Mouse (Mus musculus) CH12.LX (cell line): Measurements from ENCODE around the gene Npcd. TPM values are rescaled to one million over a fixed set of nuclear protein-coding genes. Genes with fewer than 3 reads are reported as not detected.
A peak's percentile ranks its signal among the peaks of the same experiment; 100 is the strongest.

ENCODE experiments used
- DNase-seq: peaks from one replicate; pipeline ENCODE4 v3.0.0-alpha.2; 2013; ENCODE audit errors: extremely low read depth
- H3K27ac ChIP-seq: 2 replicates; pipeline ENCODE4 v1.5.1; 2012; ENCODE audit warnings: low read depth, mild to moderate bottlenecking, control low read depth, moderate library complexity; ENCODE audit not compliant: insufficient read depth
- H3K27me3 ChIP-seq: replicated peaks from 2 replicates; pipeline ENCODE3; 2012; ENCODE audit warnings: inconsistent platforms
- H3K36me3 ChIP-seq, 2 experiments: replicated peaks in 1 of 2; 2 replicates each; pipeline versions ENCODE3 to v1.6.1; 2012; ENCODE audit warnings: inconsistent platforms in 1 of 2, low read length in 1 of 2, mild to moderate bottlenecking in 1 of 2, mixed read lengths in 1 of 2, moderate library complexity in 1 of 2; ENCODE audit not compliant: control insufficient read depth in 1 of 2, insufficient read depth in 1 of 2
- H3K4me1 ChIP-seq, 2 experiments: 2 replicates each; pipeline ENCODE4 v1.6.1; 2012; ENCODE audit warnings: inconsistent platforms in 1 of 2, moderate library complexity in 1 of 2; ENCODE audit not compliant: insufficient read depth in 2 of 2, control insufficient read depth in 1 of 2
- H3K4me2 ChIP-seq: 2 replicates; pipeline ENCODE4 v1.6.1; 2012; ENCODE audit warnings: low read depth, mild to moderate bottlenecking, control low read depth; ENCODE audit not compliant: poor library complexity, insufficient read depth, severe bottlenecking
- H3K4me3 ChIP-seq, 3 experiments: fragments of 150-350 bp in 1 of 3; sonication (generic) in 1 of 3; replicated peaks in 1 of 3; 2 replicates each; pipeline versions ENCODE3 to v1.5.1; 2011 to 2012; ENCODE audit warnings: low read depth in 2 of 3, low read length in 2 of 3, mild to moderate bottlenecking in 2 of 3, moderate library complexity in 2 of 3, control low read depth in 1 of 3, improper control_type of control experiment in 1 of 3, inconsistent platforms in 1 of 3, mixed read lengths in 1 of 3; ENCODE audit not compliant: poor library complexity in 1 of 3
- H3K79me2 ChIP-seq: replicated peaks from 2 replicates; pipeline ENCODE4 v1.6.1; 2012; ENCODE audit warnings: mild to moderate bottlenecking, moderate library complexity; ENCODE audit not compliant: control insufficient read depth, poor library complexity, insufficient read depth, severe bottlenecking; ENCODE audit errors: extremely low read depth
- H3K9ac ChIP-seq: 2 replicates; pipeline ENCODE4 v1.6.1; 2012; ENCODE audit warnings: low read depth, mild to moderate bottlenecking, control low read depth, moderate library complexity; ENCODE audit not compliant: insufficient read depth
- H3K9me3 ChIP-seq: replicated peaks from 2 replicates; pipeline ENCODE3; 2012; ENCODE audit warnings: low read length, inconsistent platforms, mixed read lengths
- BHLHE40 ChIP-seq: IDR thresholded peaks from 2 replicates; pipeline ENCODE4 v1.6.1; 2011; ENCODE audit warnings: mild to moderate bottlenecking, low read depth, low read length, improper control_type of control experiment
- CHD1 ChIP-seq: IDR thresholded peaks from 2 replicates; pipeline ENCODE4 v1.6.1; 2012; ENCODE audit warnings: low read depth, low read length, improper control_type of control experiment, inconsistent platforms
- CHD2 ChIP-seq: IDR thresholded peaks from 2 replicates; pipeline ENCODE4 v1.6.1; 2011; ENCODE audit warnings: low read length, improper control_type of control experiment
- CTCF ChIP-seq, 2 experiments: IDR thresholded peaks in 1 of 2; conservative IDR thresholded peaks in 1 of 2; 2 replicates each; pipeline ENCODE4 v1.5.1; 2011 to 2012; ENCODE audit warnings: low read depth in 2 of 2, low read length in 2 of 2, improper control_type of control experiment in 1 of 2, inconsistent platforms in 1 of 2, mild to moderate bottlenecking in 1 of 2, moderate library complexity in 1 of 2
- E2F4 ChIP-seq: IDR thresholded peaks from 2 replicates; pipeline ENCODE4 v1.6.1; 2011; ENCODE audit warnings: low read depth, low read length, improper control_type of control experiment; ENCODE audit not compliant: insufficient replicate concordance
- ELF1 ChIP-seq: IDR thresholded peaks from 2 replicates; pipeline ENCODE4 v1.6.1; 2014; ENCODE audit warnings: low read depth, mild to moderate bottlenecking, inconsistent platforms, low read length, improper control_type of control experiment
- EP300 ChIP-seq: IDR thresholded peaks from 2 replicates; pipeline ENCODE4 v1.6.1; 2011; ENCODE audit warnings: low read length, improper control_type of control experiment
- ETS1 ChIP-seq: conservative IDR thresholded peaks from 2 replicates; pipeline ENCODE4 v1.6.1; 2012; ENCODE audit warnings: low read depth, mild to moderate bottlenecking, inconsistent platforms, low read length, improper control_type of control experiment, moderate library complexity
- GABPA ChIP-seq: IDR thresholded peaks from 2 replicates; pipeline ENCODE4 v1.6.1; 2012; ENCODE audit warnings: low read depth, low read length, improper control_type of control experiment, inconsistent platforms; ENCODE audit not compliant: insufficient replicate concordance
- HCFC1 ChIP-seq: IDR thresholded peaks from 2 replicates; pipeline ENCODE4 v1.6.1; 2012; ENCODE audit warnings: low read depth, mild to moderate bottlenecking, inconsistent platforms, low read length, improper control_type of control experiment
- IRF4 ChIP-seq: IDR thresholded peaks from 2 replicates; pipeline ENCODE4 v1.6.1; 2014; ENCODE audit warnings: low read depth, mild to moderate bottlenecking, inconsistent platforms, low read length, improper control_type of control experiment
- JUN ChIP-seq: IDR thresholded peaks from 2 replicates; pipeline ENCODE4 v1.6.1; 2011; ENCODE audit warnings: low read depth, mild to moderate bottlenecking, low read length, improper control_type of control experiment, moderate library complexity; ENCODE audit not compliant: insufficient read depth
- JUND ChIP-seq: conservative IDR thresholded peaks from 2 replicates; pipeline ENCODE4 v1.6.1; 2011; ENCODE audit warnings: low read depth, low read length, improper control_type of control experiment
- KAT2A ChIP-seq: IDR thresholded peaks from 2 replicates; pipeline ENCODE4 v1.6.1; 2012; ENCODE audit warnings: low read length, improper control_type of control experiment, inconsistent platforms; ENCODE audit not compliant: insufficient replicate concordance
- MAFK ChIP-seq: IDR thresholded peaks from 2 replicates; pipeline ENCODE4 v1.6.1; 2011; ENCODE audit warnings: low read length, improper control_type of control experiment; ENCODE audit not compliant: insufficient replicate concordance
- MAX ChIP-seq: IDR thresholded peaks from 2 replicates; pipeline ENCODE4 v1.6.1; 2011; ENCODE audit warnings: low read length, improper control_type of control experiment
- MAZ ChIP-seq: IDR thresholded peaks from 2 replicates; pipeline ENCODE4 v1.6.1; 2012; ENCODE audit warnings: low read depth, mild to moderate bottlenecking, inconsistent platforms, low read length, improper control_type of control experiment, moderate library complexity
- MEF2A ChIP-seq: IDR thresholded peaks from 2 replicates; pipeline ENCODE4 v1.6.1; 2014; ENCODE audit warnings: low read depth, mild to moderate bottlenecking, inconsistent platforms, low read length, improper control_type of control experiment, borderline replicate concordance
- MXI1 ChIP-seq: IDR thresholded peaks from 2 replicates; pipeline ENCODE4 v1.6.1; 2011; ENCODE audit warnings: mild to moderate bottlenecking, low read depth, low read length, improper control_type of control experiment
- MYC ChIP-seq: IDR thresholded peaks from 2 replicates; pipeline ENCODE4 v1.6.1; 2011; ENCODE audit warnings: low read depth, mild to moderate bottlenecking, improper control_type of control experiment, low read length
- NELFE ChIP-seq: IDR thresholded peaks from 2 replicates; pipeline ENCODE4 v1.6.1; 2011; ENCODE audit warnings: low read depth, low read length, improper control_type of control experiment
- NRF1 ChIP-seq: IDR thresholded peaks from 2 replicates; pipeline ENCODE4 v1.6.1; 2014; ENCODE audit warnings: low read depth, mild to moderate bottlenecking, inconsistent platforms, low read length, improper control_type of control experiment, moderate library complexity
- PAX5 ChIP-seq: IDR thresholded peaks from 2 replicates; pipeline ENCODE4 v1.6.1; 2012; ENCODE audit warnings: low read length, inconsistent platforms, mixed read lengths
- POLR2A ChIP-seq: IDR thresholded peaks from 2 replicates; pipeline ENCODE4 v1.6.1; 2011; ENCODE audit warnings: low read depth, mild to moderate bottlenecking, improper control_type of control experiment, low read length
- POLR2AphosphoS2 ChIP-seq: IDR thresholded peaks from 2 replicates; pipeline ENCODE4 v1.6.1; 2011; ENCODE audit warnings: low read depth, low read length, improper control_type of control experiment
- RAD21 ChIP-seq: IDR thresholded peaks from 2 replicates; pipeline ENCODE4 v1.6.1; 2011; ENCODE audit warnings: low read depth, mild to moderate bottlenecking, low read length, improper control_type of control experiment, moderate library complexity
- RCOR1 ChIP-seq: conservative IDR thresholded peaks from 2 replicates; pipeline ENCODE4 v1.6.1; 2012; ENCODE audit warnings: low read depth, mild to moderate bottlenecking, inconsistent platforms, low read length, improper control_type of control experiment
- SIN3A ChIP-seq: IDR thresholded peaks from 2 replicates; pipeline ENCODE4 v1.6.1; 2012; ENCODE audit warnings: low read length, improper control_type of control experiment, inconsistent platforms
- SMC3 ChIP-seq: IDR thresholded peaks from 2 replicates; pipeline ENCODE4 v1.6.1; 2011; ENCODE audit warnings: low read depth, low read length, improper control_type of control experiment
- TBP ChIP-seq: conservative IDR thresholded peaks from 2 replicates; pipeline ENCODE4 v1.6.1; 2011; ENCODE audit warnings: low read depth, low read length, improper control_type of control experiment
- TCF12 ChIP-seq: IDR thresholded peaks from 2 replicates; pipeline ENCODE4 v1.6.1; 2014; ENCODE audit warnings: low read depth, mild to moderate bottlenecking, inconsistent platforms, low read length, improper control_type of control experiment
- UBTF ChIP-seq: IDR thresholded peaks from 2 replicates; pipeline ENCODE4 v1.6.1; 2012; ENCODE audit warnings: low read depth, mild to moderate bottlenecking, inconsistent platforms, low read length, improper control_type of control experiment, moderate library complexity
- USF1 ChIP-seq: IDR thresholded peaks from 2 replicates; pipeline ENCODE4 v1.6.1; 2014; ENCODE audit warnings: low read depth, mild to moderate bottlenecking, inconsistent platforms, low read length, improper control_type of control experiment
- USF2 ChIP-seq: conservative IDR thresholded peaks from 2 replicates; pipeline ENCODE4 v1.6.1; 2011; ENCODE audit warnings: low read depth, low read length, improper control_type of control experiment
- ZC3H11A ChIP-seq: IDR thresholded peaks from 2 replicates; pipeline ENCODE4 v1.6.1; 2012; ENCODE audit warnings: low read depth, mild to moderate bottlenecking, inconsistent platforms, low read length, improper control_type of control experiment
- ZKSCAN1 ChIP-seq: IDR thresholded peaks from 2 replicates; pipeline ENCODE4 v1.6.1; 2012; ENCODE audit warnings: low read depth, inconsistent platforms, low read length, improper control_type of control experiment, borderline replicate concordance
- ZMIZ1 ChIP-seq: IDR thresholded peaks from 2 replicates; pipeline ENCODE4 v1.6.1; 2012; ENCODE audit warnings: low read depth, mild to moderate bottlenecking, inconsistent platforms, low read length, improper control_type of control experiment
- ZNF384 ChIP-seq: IDR thresholded peaks from 2 replicates; pipeline ENCODE4 v1.6.1; 2012; ENCODE audit warnings: low read depth, low read length, improper control_type of control experiment, inconsistent platforms
- dilution Hi-C: fragments of 300-500 bp; cut with MboI; formaldehyde crosslinking; loops from 2 replicates; pipeline ENCODE4 v1.14.3; 2020; ENCODE audit warnings: low sequenced_read_pairs; ENCODE audit not compliant: extremely low pct_unique_long_range_greater_than_20kb, extremely low pct_ligation_motif_present
- in situ Hi-C: fragments of 300-500 bp; cut with MboI; formaldehyde crosslinking; loops from 3 replicates; pipeline ENCODE4 v1.14.3; 2019; ENCODE audit warnings: low sequenced_read_pairs, low pct_ligation_motif_present, low pct_unique_long_range_greater_than_20kb, mixed read lengths
- polyA plus RNA-seq: library from polyadenylated mRNA; unstranded; fragments of >175 nt; gene quantifications from 2 replicates; pipeline ENCODE4 v1.2.1, GENCODE M21; 2012; ENCODE audit warnings: low read depth; ENCODE audit not compliant: insufficient read length
- total RNA-seq, 2 experiments: library from RNA; depleted of rRNA; stranded (reverse); fragments of 300-350 nt in 1 of 2; fragments of >200 nt in 1 of 2; gene quantifications; 2 replicates each; pipeline ENCODE4 v1.2.3; 2012 to 2014

Gene Npcd
- total and polyA plus RNA-seq, 3 experiments: 0.59 TPM; not detected in 2

DNA sequence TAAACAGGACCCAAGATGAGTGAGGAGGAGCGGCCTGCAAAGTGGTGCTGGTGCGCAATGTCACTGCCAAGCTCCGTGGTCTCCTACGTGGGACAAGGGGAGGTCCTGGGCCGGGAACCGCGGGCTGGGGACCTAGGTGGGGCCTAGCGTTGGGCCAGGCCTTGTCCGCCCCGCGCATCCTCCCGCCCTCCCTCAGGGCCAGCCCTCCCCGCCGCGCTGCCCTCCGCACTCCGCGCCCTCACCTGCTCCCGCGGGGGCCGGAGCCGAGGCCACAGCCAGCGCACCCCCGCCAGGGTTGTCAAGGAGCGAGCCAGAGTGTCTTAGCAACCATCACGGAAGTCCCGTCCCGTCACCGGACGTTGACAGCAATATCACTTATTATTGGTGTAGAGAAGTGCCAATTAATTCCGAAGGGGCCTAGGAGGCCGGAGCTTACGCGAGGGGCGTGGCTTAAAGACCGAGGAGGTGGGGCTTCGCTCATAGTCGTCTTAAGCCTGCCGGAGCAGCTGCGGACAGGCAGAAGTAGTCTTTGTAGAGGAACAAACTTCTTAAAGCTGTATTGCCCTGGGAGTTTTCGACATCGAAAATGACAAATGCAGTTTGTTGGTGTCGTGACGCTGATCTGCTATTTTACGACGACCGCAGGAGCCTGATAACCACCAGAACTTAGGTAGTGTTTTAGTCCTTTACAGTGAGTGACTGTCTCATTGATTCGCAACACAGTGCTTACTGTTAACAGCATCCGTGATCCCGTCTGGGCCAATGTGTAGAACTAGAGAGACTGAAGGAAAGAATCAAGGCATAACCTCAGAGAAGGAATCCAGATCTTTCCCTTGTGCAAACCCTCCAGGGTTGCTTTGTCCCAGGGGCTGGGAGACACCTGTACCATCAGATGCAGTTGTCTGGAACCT lies 59.7 kb downstream of the Npcd start:
- Histone ChIP-seq H3K27me3 (peaks cover 20% of the 10 kb centered on the region), H3K4me2 (peak overlapping the region; percentile 91), H3K79me2 (no peaks in the 10 kb centered on the region), H3K4me3 (peak overlapping the region; percentile 82 to 94 (median 86)), H3K9me3 (peaks cover 5% of the 10 kb centered on the region), H3K4me1 (peaks cover 6 to 17% of the 10 kb centered on the region in 2 experiments; a peak in 3 of 4 replicates), H3K9ac (peak overlapping the region; percentile 78), H3K27ac (0 out of 2 replicates have a peak overlapping the region, but pooled peaks have one; percentile 5), H3K36me3 (peaks cover 0 to 7% of the 10 kb centered on the region in 2 experiments)
- TF ChIP-seq HCFC1: peak; percentile 82
- TF ChIP-seq NELFE: peak; percentile 61; the same call in 1 of the 2 replicates
- no peak for TF ChIP-seq CTCF (conservative IDR thresholded peaks at IDR 0.05 in 1 of 2, IDR thresholded peaks at IDR 0.05 in 1 of 2; ENCODE audit: low read depth in 2 of 2, low read length in 2 of 2)
- TF ChIP-seq IRF4: no peak
- peak; percentile 70 for TF ChIP-seq POLR2A
- TF ChIP-seq SIN3A: peak; percentile 87
- no peak for TF ChIP-seq MYC
- peak; percentile 20 for TF ChIP-seq ZMIZ1
- no peak for TF ChIP-seq RCOR1
- TF ChIP-seq SMC3: no peak
- TF ChIP-seq TCF12: no peak
- no peak for TF ChIP-seq GABPA
- peak; percentile 67 for TF ChIP-seq CHD2
- peak; percentile 84 for TF ChIP-seq TBP
- no peak for TF ChIP-seq ZKSCAN1
- no peak for TF ChIP-seq JUN
- TF ChIP-seq USF1: no peak
- no peak for TF ChIP-seq E2F4
- TF ChIP-seq ZNF384: no peak
- TF ChIP-seq RAD21: no peak
- peak; percentile 68; the same call in 1 of the 2 replicates for TF ChIP-seq KAT2A
- no peak for TF ChIP-seq JUND
- no peak for TF ChIP-seq USF2
- 0 out of 2 replicates have a peak, but pooled peaks have one; percentile 7 for TF ChIP-seq MEF2A
- TF ChIP-seq MAFK: no peak
- TF ChIP-seq MAX: peak; percentile 85
- peak; percentile 87 for TF ChIP-seq ELF1
- TF ChIP-seq ZC3H11A: no peak
- no peak for TF ChIP-seq UBTF
- no peak for TF ChIP-seq CHD1
- TF ChIP-seq BHLHE40: no peak
- TF ChIP-seq MAZ: peak; percentile 52; the same call in 1 of the 2 replicates
- TF ChIP-seq POLR2AphosphoS2: no peak
- TF ChIP-seq PAX5: no peak
- peak; percentile 88 for TF ChIP-seq MXI1
- no peak for TF ChIP-seq EP300
- TF ChIP-seq NRF1: peak; percentile 37; the same call in 1 of the 2 replicates
- TF ChIP-seq ETS1: no peak
- in situ Hi-C loops (loop anchor here (5.0 kb wide), 1 partner anchor 53 kb away; no protein-coding TSS in a partner anchor), dilution Hi-C loops (no loop called here)
- DNase-seq: peak; percentile 98
